Mouse (Mus musculus): ENCODE measurements at regions not wholly inside any gene's neighbourhood (a gene's known extent, or its start where the extent isn't known, plus 50 kb on each side); places are given as distances from the start of the nearest gene placed in this dataset.

DNA sequence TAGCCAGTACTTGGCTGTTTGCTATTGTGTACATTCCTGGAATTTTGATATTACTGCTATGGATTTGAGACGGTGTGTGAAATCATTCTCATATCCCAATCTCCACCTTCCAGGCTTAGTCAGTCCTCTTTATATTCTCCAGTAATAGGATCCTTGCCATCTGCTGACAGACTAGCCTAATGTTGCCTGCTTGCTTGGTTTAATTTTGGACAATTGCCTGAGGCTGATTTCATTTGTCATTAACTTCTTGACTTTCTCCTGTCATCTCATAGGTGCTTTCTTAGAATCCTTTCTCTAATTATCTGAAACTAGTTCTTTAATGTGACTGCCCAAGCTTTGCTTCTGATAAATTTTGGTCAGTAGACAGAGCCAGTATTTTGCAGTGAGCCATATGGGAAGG is 696.2 kb downstream of the Hace1 start:
- Histone ChIP-seq H3K4me1 (replicated peaks; ENCODE audit: control insufficient read depth in 2 of 2, insufficient read depth in 2 of 2, low read length in 1 of 2) (no peaks in the 10 kb centered on the region), H3K27me3 (ENCODE audit: control insufficient read depth, insufficient read depth, low read length) (no peaks in the 10 kb centered on the region), H3K4me3 (ENCODE audit: insufficient read depth in 1 of 2, low read depth in 2 of 2, low read length in 2 of 2) (no peak overlapping the region), H3K9me3 (ENCODE audit: control insufficient read depth, low read length) (no peaks in the 10 kb centered on the region), H3K4me2 (ENCODE audit: low read depth) (no peak overlapping the region), H3K36me3 (replicated peaks; ENCODE audit: control insufficient read depth, insufficient read depth, low read depth) (no peaks in the 10 kb centered on the region), H3K9ac (replicated peaks) (no peak overlapping the region), H3K27ac (no peak overlapping the region)
- 61% methylated on average over 1 of the region's 1 CpGs for WGBS (ENCODE audit: insufficient replicate concordance)
- ATAC-seq (ENCODE audit: insufficient read depth) (no peak), DNase-seq (ENCODE audit: low read depth in 3 of 3, low spot score in 3 of 3) (no peak)
- TF ChIP-seq EP300 (IDR thresholded peaks at IDR 0.05; ENCODE audit: low read depth), result no peak
- TF ChIP-seq CTCF (IDR thresholded peaks at IDR 0.05; ENCODE audit: low read depth), result no peak

DNA sequence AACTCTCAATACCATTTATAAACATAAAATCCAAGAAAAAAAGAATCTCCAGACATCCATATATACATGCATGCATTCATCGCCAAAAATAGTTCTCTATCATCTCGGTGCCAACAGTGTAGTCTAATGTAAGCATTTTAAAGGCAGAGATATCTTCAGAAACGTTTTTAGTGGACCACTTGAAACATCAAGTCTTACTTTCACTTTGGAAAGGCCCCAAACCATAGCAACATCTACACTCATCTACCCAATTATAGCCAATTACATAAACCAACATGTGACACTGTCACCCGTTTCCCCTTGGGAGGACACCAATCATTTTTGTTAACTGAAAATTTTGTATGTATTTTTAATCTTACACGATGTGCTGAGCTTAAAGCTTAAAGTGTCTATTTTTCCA is 716.7 kb downstream of the Hace1 start:
- TF ChIP-seq EP300 (IDR thresholded peaks at IDR 0.05; ENCODE audit: low read depth) (no peak), CTCF (IDR thresholded peaks at IDR 0.05; ENCODE audit: low read depth) (no peak)
- H3K27me3 ChIP-seq (ENCODE audit: control insufficient read depth, insufficient read depth, low read length), result no peaks in the 10 kb centered on the region
- WGBS (ENCODE audit: insufficient replicate concordance), result 47% methylated on average over 5 of the region's 5 CpGs
- H3K9me3 ChIP-seq (ENCODE audit: control insufficient read depth, low read length), result no peaks in the 10 kb centered on the region
- no peak overlapping the region for H3K27ac ChIP-seq
- no peaks in the 10 kb centered on the region for H3K36me3 ChIP-seq (replicated peaks; ENCODE audit: control insufficient read depth, insufficient read depth, low read depth)
- H3K4me2 ChIP-seq (ENCODE audit: low read depth), result no peak overlapping the region
- no peak overlapping the region for H3K4me3 ChIP-seq (ENCODE audit: insufficient read depth in 1 of 2, low read depth in 2 of 2, low read length in 2 of 2)
- H3K4me1 ChIP-seq (replicated peaks; ENCODE audit: control insufficient read depth in 2 of 2, insufficient read depth in 2 of 2, low read length in 1 of 2), result no peaks in the 10 kb centered on the region
- ATAC-seq (ENCODE audit: insufficient read depth), result no peak
- no peak overlapping the region for H3K9ac ChIP-seq (replicated peaks)
- DNase-seq (ENCODE audit: low read depth in 3 of 3, low spot score in 3 of 3), result no peak

DNA sequence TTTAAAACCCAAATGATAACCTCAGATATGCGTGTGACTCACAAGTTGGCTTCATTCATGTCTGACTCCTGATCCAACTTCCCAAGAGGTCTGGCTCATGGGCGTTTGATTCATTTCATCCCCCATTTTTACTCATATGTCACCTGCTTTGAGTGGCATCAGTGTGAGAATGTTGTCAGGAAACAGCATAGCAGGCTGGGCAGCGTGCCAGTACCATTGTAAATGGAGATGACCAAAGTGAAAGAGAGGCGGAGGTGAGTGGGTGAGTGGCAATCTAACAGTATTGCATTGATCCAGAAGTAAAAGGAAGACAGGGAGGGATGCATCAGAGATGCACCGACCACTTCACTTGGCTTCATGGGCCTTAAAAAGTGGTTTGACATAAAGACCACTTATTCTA is 720.7 kb downstream of the Hace1 start:
- no peak for DNase-seq (ENCODE audit: low read depth in 3 of 3, low spot score in 3 of 3)
- Histone ChIP-seq H3K9me3 (ENCODE audit: control insufficient read depth, low read length) (no peaks in the 10 kb centered on the region), H3K27me3 (ENCODE audit: control insufficient read depth, insufficient read depth, low read length) (no peaks in the 10 kb centered on the region), H3K9ac (replicated peaks) (no peak overlapping the region), H3K4me3 (ENCODE audit: insufficient read depth in 1 of 2, low read depth in 2 of 2, low read length in 2 of 2) (no peak overlapping the region), H3K36me3 (replicated peaks; ENCODE audit: control insufficient read depth, insufficient read depth, low read depth) (no peaks in the 10 kb centered on the region), H3K27ac (no peak overlapping the region), H3K4me1 (replicated peaks; ENCODE audit: control insufficient read depth in 2 of 2, insufficient read depth in 2 of 2, low read length in 1 of 2) (no peaks in the 10 kb centered on the region), H3K4me2 (ENCODE audit: low read depth) (no peak overlapping the region)
- no peak for ATAC-seq (ENCODE audit: insufficient read depth)
- no peak for TF ChIP-seq CTCF (IDR thresholded peaks at IDR 0.05; ENCODE audit: low read depth)
- TF ChIP-seq EP300 (IDR thresholded peaks at IDR 0.05; ENCODE audit: low read depth), result no peak
- WGBS (ENCODE audit: insufficient replicate concordance), result 56% methylated on average over 5 of the region's 5 CpGs

DNA sequence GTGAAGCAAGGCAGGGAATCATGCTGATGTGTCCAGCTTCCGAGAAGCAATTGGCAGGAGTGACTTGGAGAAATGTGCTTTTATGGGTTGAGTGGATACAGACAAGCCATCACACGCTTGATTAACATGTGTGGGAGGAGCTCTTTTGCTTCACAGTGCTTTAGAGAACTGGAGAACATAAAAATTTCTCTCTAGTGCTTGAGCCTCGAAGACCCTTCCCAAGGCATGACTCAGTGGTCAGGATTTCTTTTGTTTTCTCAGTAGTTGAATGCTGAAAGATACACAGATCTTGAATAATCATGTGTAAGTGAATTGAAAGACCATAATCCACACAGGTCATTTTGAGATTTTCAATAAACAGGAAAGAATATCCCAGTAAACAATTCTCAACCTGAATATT is 721.9 kb downstream of the Hace1 start:
- 40% methylated on average over 3 of the region's 3 CpGs for WGBS (ENCODE audit: insufficient replicate concordance)
- H3K9me3 ChIP-seq (ENCODE audit: control insufficient read depth, low read length), result no peaks in the 10 kb centered on the region
- no peak for ATAC-seq (ENCODE audit: insufficient read depth)

DNA sequence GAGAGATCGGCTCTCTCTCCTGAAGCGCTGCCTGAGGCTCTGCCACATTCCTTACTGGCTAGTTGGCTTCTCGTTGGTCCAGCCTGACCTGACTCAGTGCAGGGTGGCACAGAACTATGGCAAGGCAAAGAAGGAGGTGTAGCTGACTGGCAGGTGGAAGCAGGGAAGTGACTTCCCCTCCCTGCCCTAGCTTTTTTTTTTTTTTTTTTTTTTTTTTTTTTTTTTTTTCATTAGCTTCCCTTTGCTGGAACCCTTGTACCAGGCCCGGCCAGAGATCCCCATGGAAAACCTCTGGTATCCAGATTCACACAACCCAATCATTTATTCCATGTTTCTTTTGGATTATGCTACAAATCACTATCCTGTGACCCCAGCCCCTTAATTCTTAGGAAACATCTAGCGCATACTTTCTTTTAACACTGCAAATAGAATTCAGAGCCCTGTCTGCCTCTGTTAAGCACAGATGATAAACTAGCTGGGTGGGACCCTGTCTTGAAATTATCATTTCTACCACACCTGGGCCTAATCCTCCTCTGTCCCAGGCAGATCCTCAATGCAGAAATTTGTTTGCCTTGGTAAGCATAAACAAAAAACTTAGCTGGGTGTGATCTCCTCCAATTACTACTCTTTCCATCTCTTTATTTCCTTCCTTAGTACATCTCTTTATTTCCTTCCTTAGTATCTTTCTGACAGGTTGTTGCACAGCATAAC is 742.9 kb downstream of the Hace1 start:
- no peak overlapping the region for H3K4me2 ChIP-seq (ENCODE audit: low read depth)
- no peaks in the 10 kb centered on the region for H3K36me3 ChIP-seq (replicated peaks; ENCODE audit: control insufficient read depth, insufficient read depth, low read depth)
- ATAC-seq (ENCODE audit: insufficient read depth) (peak; percentile 74; the same call in 1 of the 2 replicates), DNase-seq (ENCODE audit: low read depth in 3 of 3, low spot score in 3 of 3) (peak in 1 of 3 experiments; percentile 3)
- no peaks in the 10 kb centered on the region for H3K4me1 ChIP-seq (replicated peaks; ENCODE audit: control insufficient read depth in 2 of 2, insufficient read depth in 2 of 2, low read length in 1 of 2)
- H3K9me3 ChIP-seq (ENCODE audit: control insufficient read depth, low read length), result no peaks in the 10 kb centered on the region
- WGBS (ENCODE audit: insufficient replicate concordance), result 71% methylated on average over 5 of the region's 5 CpGs
- H3K27ac ChIP-seq, result no peak overlapping the region
- no peaks in the 10 kb centered on the region for H3K27me3 ChIP-seq (ENCODE audit: control insufficient read depth, insufficient read depth, low read length)
- no peak overlapping the region for H3K9ac ChIP-seq (replicated peaks)
- TF ChIP-seq EP300 (IDR thresholded peaks at IDR 0.05; ENCODE audit: low read depth), result no peak
- no peak for TF ChIP-seq CTCF (IDR thresholded peaks at IDR 0.05; ENCODE audit: low read depth)
- no peak overlapping the region for H3K4me3 ChIP-seq (ENCODE audit: insufficient read depth in 1 of 2, low read depth in 2 of 2, low read length in 2 of 2)

More for the DNA sequence above, 721.9 kb downstream of the Hace1 start:
- Histone ChIP-seq H3K9ac (replicated peaks) (no peak overlapping the region), H3K27me3 (ENCODE audit: control insufficient read depth, insufficient read depth, low read length) (no peaks in the 10 kb centered on the region), H3K4me3 (ENCODE audit: insufficient read depth in 1 of 2, low read depth in 2 of 2, low read length in 2 of 2) (no peak overlapping the region), H3K4me2 (ENCODE audit: low read depth) (no peak overlapping the region), H3K27ac (no peak overlapping the region), H3K4me1 (replicated peaks; ENCODE audit: control insufficient read depth in 2 of 2, insufficient read depth in 2 of 2, low read length in 1 of 2) (no peaks in the 10 kb centered on the region), H3K36me3 (replicated peaks; ENCODE audit: control insufficient read depth, insufficient read depth, low read depth) (no peaks in the 10 kb centered on the region)
- TF ChIP-seq CTCF (IDR thresholded peaks at IDR 0.05; ENCODE audit: low read depth) (no peak), EP300 (IDR thresholded peaks at IDR 0.05; ENCODE audit: low read depth) (no peak)
- no peak for DNase-seq (ENCODE audit: low read depth in 3 of 3, low spot score in 3 of 3)
